8 mouse cellular contexts compared by ENCODE assay signal in the genomic region with DNA sequence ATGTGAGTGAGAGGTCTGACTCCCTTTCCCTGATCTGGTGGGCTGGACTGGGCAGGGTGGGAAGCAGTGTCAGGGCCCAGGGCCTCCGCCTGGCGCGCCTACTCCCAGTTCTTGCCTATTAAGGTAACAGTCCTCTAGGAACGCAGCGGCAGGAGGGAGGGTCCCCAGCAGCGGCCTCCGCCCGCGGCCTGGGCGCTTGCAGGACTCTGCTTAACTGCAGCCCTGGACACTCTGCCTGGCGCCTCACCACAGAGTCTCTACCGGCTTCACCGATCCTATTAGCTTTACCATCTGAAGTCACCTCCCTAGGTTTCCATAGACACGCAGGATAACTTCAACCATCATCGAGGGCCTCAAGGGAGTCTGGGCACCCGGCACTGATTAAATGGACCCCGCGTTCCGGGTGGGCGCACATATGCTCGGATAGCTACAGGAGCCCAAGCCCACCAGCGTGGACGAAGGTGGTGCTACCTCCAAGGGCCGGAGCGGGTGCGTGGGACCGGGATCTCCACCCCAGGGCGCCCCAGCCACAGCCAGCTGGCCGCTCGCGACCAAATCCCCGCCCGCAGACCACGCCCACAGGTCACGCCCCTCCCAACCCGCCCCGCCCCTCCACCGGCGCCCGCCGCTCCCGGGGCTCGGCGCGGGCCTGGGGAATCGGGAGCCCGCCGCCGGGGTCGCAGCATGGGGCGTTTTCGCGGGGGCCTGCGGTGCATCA. TPM values are rescaled to one million over a fixed set of nuclear protein-coding genes. Genes with fewer than 3 reads are reported as not detected.
DNase-seq lines count a peak whose midpoint lies in the region; ATAC-seq lines count a peak whose summit lies in the region.

Gene Tspan2, plus strand, starts transcription at position 217 of the 718 bp plus-strand sequence.

- no peaks in the 10 kb centered on the region for H3K36me3 ChIP-seq in embryonic facial prominence, embryonic 14.5 days (ENCODE audit: control insufficient read depth, insufficient read depth, low read length)
- no peaks in the 10 kb centered on the region for H3K36me3 ChIP-seq in heart, embryonic 12.5 days
- H3K36me3 ChIP-seq in kidney, embryonic 15.5 days = no peaks in the 10 kb centered on the region
- H3K36me3 ChIP-seq in liver, embryonic 13.5 days = no peaks in the 10 kb centered on the region
- no peaks in the 10 kb centered on the region for H3K36me3 ChIP-seq in stomach, embryonic 16.5 days (ENCODE audit: control insufficient read depth, insufficient read depth, low read length)

- H3K9ac ChIP-seq in embryonic facial prominence, embryonic 14.5 days (ENCODE audit: low read depth, low read length) = peak within 1 kb of the TSS; percentile 73
- H3K9ac ChIP-seq in heart, embryonic 12.5 days = peak within 1 kb of the TSS; percentile 93
- H3K9ac ChIP-seq in kidney, embryonic 15.5 days = peak within 1 kb of the TSS; percentile 58
- H3K9ac ChIP-seq in liver, embryonic 13.5 days = peak within 1 kb of the TSS; percentile 49; the same call in 1 of the 2 replicates
- H3K9ac ChIP-seq in stomach, embryonic 16.5 days (ENCODE audit: low read length) = peak within 1 kb of the TSS; percentile 87

- under 1% methylated on average over 24 of the region's 54 CpGs for WGBS in embryonic facial prominence, embryonic 14.5 days
- under 1% methylated on average over 53 of the region's 54 CpGs for WGBS in heart, embryonic 12.5 days
- under 1% methylated on average over 46 of the region's 54 CpGs for WGBS in kidney, embryonic 15.5 days
- 2% methylated on average over 50 of the region's 54 CpGs for WGBS in liver, embryonic 13.5 days (ENCODE audit: insufficient replicate concordance)
- 2% methylated on average over 52 of the region's 54 CpGs for WGBS in stomach, embryonic 16.5 days

- H3K27ac ChIP-seq in embryonic facial prominence, embryonic 14.5 days (replicated peaks; ENCODE audit: low read depth, low read length) = no peak within 1 kb of the TSS
- peak within 1 kb of the TSS; percentile 96 for H3K27ac ChIP-seq in heart, embryonic 12.5 days (ENCODE audit: poor library complexity, severe bottlenecking)
- peak within 1 kb of the TSS; percentile 34; the same call in 1 of the 2 replicates for H3K27ac ChIP-seq in kidney, embryonic 15.5 days
- H3K27ac ChIP-seq in liver, embryonic 13.5 days = no peak within 1 kb of the TSS
- H3K27ac ChIP-seq in stomach, embryonic 16.5 days (ENCODE audit: low read length) = peak within 1 kb of the TSS; percentile 93

- peak within 1 kb of the TSS; percentile 69 for H3K4me3 ChIP-seq in embryonic facial prominence, embryonic 14.5 days (ENCODE audit: low read depth, low read length)
- peak within 1 kb of the TSS; percentile 87 for H3K4me3 ChIP-seq in heart, embryonic 12.5 days
- peak within 1 kb of the TSS; percentile 74 for H3K4me3 ChIP-seq in kidney, embryonic 15.5 days (replicated peaks)
- H3K4me3 ChIP-seq in liver, embryonic 13.5 days (replicated peaks) = peak within 1 kb of the TSS; percentile 61
- H3K4me3 ChIP-seq in stomach, embryonic 16.5 days (replicated peaks; ENCODE audit: low read length) = peak within 1 kb of the TSS; percentile 81

- peaks cover 3% of the 10 kb centered on the region; the same call in 1 of the 2 replicates for H3K4me1 ChIP-seq in embryonic facial prominence, embryonic 14.5 days (ENCODE audit: control insufficient read depth, insufficient read depth, low read length)
- peaks cover 49% of the 10 kb centered on the region for H3K4me1 ChIP-seq in heart, embryonic 12.5 days (replicated peaks)
- H3K4me1 ChIP-seq in kidney, embryonic 15.5 days = peaks cover 38% of the 10 kb centered on the region
- peaks cover 16% of the 10 kb centered on the region for H3K4me1 ChIP-seq in liver, embryonic 13.5 days (replicated peaks)
- H3K4me1 ChIP-seq in stomach, embryonic 16.5 days (ENCODE audit: control insufficient read depth, insufficient read depth, low read length) = peaks cover 22% of the 10 kb centered on the region

- ATAC-seq in embryonic facial prominence, embryonic 14.5 days (ENCODE audit: low read depth) = peak; percentile 85
- peak; percentile 86 for ATAC-seq in heart, embryonic 12.5 days (ENCODE audit: insufficient number of reproducible peaks, low FRiP score)
- peak; percentile 78 for ATAC-seq in kidney, embryonic 15.5 days (replicated peaks; ENCODE audit: low FRiP score)
- peak; percentile 75 for ATAC-seq in liver, embryonic 13.5 days (ENCODE audit: low read depth)
- peak; percentile 87 for ATAC-seq in stomach, embryonic 16.5 days (ENCODE audit: insufficient read depth, low FRiP score)

- no peaks in the 10 kb centered on the region for H3K27me3 ChIP-seq in embryonic facial prominence, embryonic 14.5 days (replicated peaks; ENCODE audit: control insufficient read depth, insufficient read depth, low read length)
- H3K27me3 ChIP-seq in heart, embryonic 12.5 days (replicated peaks) = no peaks in the 10 kb centered on the region
- peaks cover 19% of the 10 kb centered on the region for H3K27me3 ChIP-seq in kidney, embryonic 15.5 days
- H3K27me3 ChIP-seq in liver, embryonic 13.5 days = peaks cover 45% of the 10 kb centered on the region
- 0 out of 2 replicates have a peak, but pooled peaks cover 2% of the 10 kb centered on the region for H3K27me3 ChIP-seq in stomach, embryonic 16.5 days (ENCODE audit: control insufficient read depth, insufficient read depth, low read length)

- peak; percentile 38 for DNase-seq in A20 (ENCODE audit: low read depth, low spot score)
- DNase-seq in adrenal gland, postnatal 25 days = peak; percentile 75
- DNase-seq in embryonic facial prominence, embryonic 14.5 days (ENCODE audit: low spot score) = peak; percentile 34
- DNase-seq in liver, embryonic 13.5 days = peak; percentile 24
- DNase-seq in naive thymus-derived CD4-positive, alpha-beta T cell, adult 2 months (ENCODE audit: low read depth) = peak; percentile 54

- no peaks in the 10 kb centered on the region for H3K9me3 ChIP-seq in embryonic facial prominence, embryonic 14.5 days (ENCODE audit: control insufficient read depth, low read length)
- no peaks in the 10 kb centered on the region for H3K9me3 ChIP-seq in heart, embryonic 12.5 days (replicated peaks)
- no peaks in the 10 kb centered on the region for H3K9me3 ChIP-seq in kidney, embryonic 15.5 days (replicated peaks)
- no peaks in the 10 kb centered on the region for H3K9me3 ChIP-seq in liver, embryonic 13.5 days (replicated peaks)
- no peaks in the 10 kb centered on the region for H3K9me3 ChIP-seq in stomach, embryonic 16.5 days (replicated peaks; ENCODE audit: control insufficient read depth, low read length)

- peak within 1 kb of the TSS; percentile 90 for H3K4me2 ChIP-seq in embryonic facial prominence, embryonic 14.5 days (ENCODE audit: low read depth, low read length)
- peak within 1 kb of the TSS; percentile 95 for H3K4me2 ChIP-seq in heart, embryonic 12.5 days
- H3K4me2 ChIP-seq in kidney, embryonic 15.5 days = peak within 1 kb of the TSS; percentile 95
- H3K4me2 ChIP-seq in liver, embryonic 13.5 days = peak within 1 kb of the TSS; percentile 73
- peak within 1 kb of the TSS; percentile 91 for H3K4me2 ChIP-seq in stomach, embryonic 16.5 days (ENCODE audit: low read depth, low read length)

RNA-seq across cellular contexts. Expression of gene Tspan2, which starts in this region (rescaled TPM):
- 3.9 and 7.1 TPM in 2 replicates for total RNA-seq in adrenal gland, postnatal 25 days (2021)
- polyA plus RNA-seq in embryonic facial prominence, embryonic 14.5 days (2014; fragmentation: Nextera tagmentation; extraction: Ambion mirVana) = 8.4 and 10.1 TPM in 2 replicates
- 36.0 and 37.0 TPM in 2 replicates for polyA plus RNA-seq in heart, embryonic 12.5 days (2016; fragmentation: Nextera tagmentation; extraction: Ambion mirVana)
- polyA plus RNA-seq in kidney, embryonic 15.5 days (2015; fragmentation: Nextera tagmentation; extraction: Ambion mirVana) = 7.4 and 9.1 TPM in 2 replicates
- 1.9 and 2.1 TPM in 2 replicates for polyA plus RNA-seq in liver, embryonic 13.5 days (2015; fragmentation: Nextera tagmentation; extraction: Ambion mirVana)
- 26.3 and 29.5 TPM in 2 replicates for polyA plus RNA-seq in stomach, embryonic 16.5 days (2015; fragmentation: Nextera tagmentation; extraction: Ambion mirVana)

Comparison
In these comparisons a context has a peak if more than half of its experiments do, and no peak if none do; other contexts are left out.
1. DNase-seq: peak in every context shown above with its lines; median percentile 75 in adrenal gland, postnatal 25 days; 54 in naive thymus-derived CD4-positive, alpha-beta T cell, adult 2 months; 38 in A20; 34 in embryonic facial prominence, embryonic 14.5 days; 24 in liver, embryonic 13.5 days.
2. H3K27ac ChIP-seq: peak in heart, embryonic 12.5 days (single experiment), kidney, embryonic 15.5 days (single experiment) and stomach, embryonic 16.5 days (single experiment); none in embryonic facial prominence, embryonic 14.5 days (single experiment) and liver, embryonic 13.5 days (single experiment).
3. Peak in every context shown above with its lines, with median percentiles within 50 percentile points of each other: ATAC-seq, H3K4me2 ChIP-seq, H3K4me3 ChIP-seq and H3K9ac ChIP-seq.